Mouse (Mus musculus): Measurements from ENCODE around the gene Kcnn3. TPM values are rescaled to one million over a fixed set of nuclear protein-coding genes. Genes with fewer than 3 reads are reported as not detected.

The Kcnn3 gene
- polyA plus RNA-seq, 2 experiments = 0.03 TPM; not detected in 1

DNA sequence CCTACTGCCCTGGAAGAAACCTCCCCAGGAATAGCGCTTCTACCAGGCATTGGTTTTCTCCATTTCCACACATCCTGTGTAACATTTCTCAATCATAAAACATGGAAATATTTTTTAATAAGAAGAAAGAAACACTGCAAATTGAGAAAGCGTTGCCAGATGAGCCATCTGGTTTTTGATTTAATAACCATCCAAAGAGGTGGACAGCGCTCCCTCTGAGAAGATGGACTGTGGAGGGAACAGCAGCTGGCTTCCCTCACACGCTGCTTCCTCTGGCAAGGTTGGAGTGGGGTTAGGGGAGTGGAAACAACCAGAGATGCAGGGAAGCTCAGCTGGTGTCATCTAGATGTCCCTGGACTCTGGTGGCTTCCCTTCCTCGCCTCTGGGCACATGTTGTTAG, 111.8 kb downstream of the Kcnn3 start:
- Histone ChIP-seq H3K27ac (no peak overlapping the region), H3K9ac (replicated peaks) (no peak overlapping the region), H3K36me3 (replicated peaks; ENCODE audit: control insufficient read depth, insufficient read depth, low read depth) (no peaks in the 10 kb centered on the region), H3K9me3 (ENCODE audit: control insufficient read depth, low read length) (no peaks in the 10 kb centered on the region), H3K4me3 (ENCODE audit: insufficient read depth in 1 of 2, low read depth in 2 of 2, low read length in 2 of 2) (no peak overlapping the region), H3K4me2 (ENCODE audit: low read depth) (no peak overlapping the region), H3K4me1 (replicated peaks; ENCODE audit: control insufficient read depth in 2 of 2, insufficient read depth in 2 of 2, low read length in 1 of 2) (no peaks in the 10 kb centered on the region), H3K27me3 (ENCODE audit: control insufficient read depth, insufficient read depth, low read length) (no peaks in the 10 kb centered on the region)
- no peak for TF ChIP-seq CTCF (IDR thresholded peaks at IDR 0.05; ENCODE audit: low read depth)
- no peak for TF ChIP-seq EP300 (IDR thresholded peaks at IDR 0.05; ENCODE audit: low read depth)
- no peak for ATAC-seq (ENCODE audit: insufficient read depth)
- WGBS (ENCODE audit: insufficient replicate concordance) = 61% methylated on average over 5 of the region's 5 CpGs
- DNase-seq (ENCODE audit: low read depth in 3 of 3, low spot score in 3 of 3) = no peak

DNA sequence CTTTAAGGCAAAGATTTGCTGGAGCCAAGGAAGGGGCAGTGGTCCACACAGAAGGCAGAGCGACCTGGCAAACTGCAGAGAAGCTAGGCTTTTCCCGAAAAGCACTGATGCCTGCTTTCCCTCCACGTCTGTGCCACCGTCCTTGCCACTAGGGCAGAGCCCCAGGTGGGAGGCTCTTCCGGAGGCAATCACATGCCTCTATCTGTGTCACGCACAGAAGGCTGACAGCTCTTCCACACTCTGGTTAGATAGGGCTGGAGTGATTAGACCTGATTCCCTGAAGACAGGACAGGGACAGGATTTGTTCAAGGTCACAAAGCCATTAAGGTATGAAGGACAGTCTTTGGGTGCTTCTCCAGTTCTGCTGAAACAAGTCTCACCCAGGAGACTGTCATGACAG, 113.6 kb downstream of the Kcnn3 start:
- H3K4me1 ChIP-seq (replicated peaks; ENCODE audit: control insufficient read depth in 2 of 2, insufficient read depth in 2 of 2, low read length in 1 of 2) = no peaks in the 10 kb centered on the region
- H3K27me3 ChIP-seq (ENCODE audit: control insufficient read depth, insufficient read depth, low read length) = no peaks in the 10 kb centered on the region
- no peaks in the 10 kb centered on the region for H3K9me3 ChIP-seq (ENCODE audit: control insufficient read depth, low read length)
- H3K9ac ChIP-seq (replicated peaks) = no peak overlapping the region
- WGBS (ENCODE audit: insufficient replicate concordance) = 60% methylated on average over 6 of the region's 6 CpGs
- ATAC-seq (ENCODE audit: insufficient read depth) = no peak
- no peaks in the 10 kb centered on the region for H3K36me3 ChIP-seq (replicated peaks; ENCODE audit: control insufficient read depth, insufficient read depth, low read depth)
- H3K4me3 ChIP-seq (ENCODE audit: insufficient read depth in 1 of 2, low read depth in 2 of 2, low read length in 2 of 2) = no peak overlapping the region
- H3K4me2 ChIP-seq (ENCODE audit: low read depth) = no peak overlapping the region
- no peak overlapping the region for H3K27ac ChIP-seq
- TF ChIP-seq EP300 (IDR thresholded peaks at IDR 0.05; ENCODE audit: low read depth) = no peak
- TF ChIP-seq CTCF (IDR thresholded peaks at IDR 0.05; ENCODE audit: low read depth) = no peak
- no peak for DNase-seq (ENCODE audit: low read depth in 3 of 3, low spot score in 3 of 3)

DNA sequence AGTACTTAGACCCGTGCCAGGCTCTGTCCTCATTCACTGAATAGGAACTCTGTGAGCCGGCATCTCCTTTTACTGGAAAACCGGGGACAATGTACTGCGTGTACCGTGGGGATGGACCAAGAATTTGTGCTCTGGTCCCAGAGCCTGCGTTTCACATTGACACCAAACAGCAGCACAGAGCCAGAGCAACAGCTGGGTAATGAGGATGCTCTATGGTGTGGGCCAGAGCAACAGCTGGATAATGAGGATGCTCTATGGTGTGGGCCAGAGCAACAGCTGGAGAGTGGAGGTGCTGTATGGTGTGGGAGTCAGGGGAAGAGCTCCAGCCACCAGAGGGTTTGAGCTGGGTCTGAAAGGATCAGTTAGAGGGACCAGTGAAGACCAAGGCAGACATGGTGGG, 114.0 kb downstream of the Kcnn3 start:
- no peak overlapping the region for H3K9ac ChIP-seq (replicated peaks)
- H3K4me1 ChIP-seq (replicated peaks; ENCODE audit: control insufficient read depth in 2 of 2, insufficient read depth in 2 of 2, low read length in 1 of 2) = no peaks in the 10 kb centered on the region
- no peaks in the 10 kb centered on the region for H3K36me3 ChIP-seq (replicated peaks; ENCODE audit: control insufficient read depth, insufficient read depth, low read depth)
- ATAC-seq (ENCODE audit: insufficient read depth) = no peak
- H3K27me3 ChIP-seq (ENCODE audit: control insufficient read depth, insufficient read depth, low read length) = no peaks in the 10 kb centered on the region
- WGBS (ENCODE audit: insufficient replicate concordance) = 62% methylated on average over 6 of the region's 6 CpGs
- H3K4me3 ChIP-seq (ENCODE audit: insufficient read depth in 1 of 2, low read depth in 2 of 2, low read length in 2 of 2) = no peak overlapping the region
- no peaks in the 10 kb centered on the region for H3K9me3 ChIP-seq (ENCODE audit: control insufficient read depth, low read length)
- DNase-seq (ENCODE audit: low read depth in 3 of 3, low spot score in 3 of 3) = no peak
- TF ChIP-seq CTCF (IDR thresholded peaks at IDR 0.05; ENCODE audit: low read depth) (no peak), EP300 (IDR thresholded peaks at IDR 0.05; ENCODE audit: low read depth) (no peak)
- no peak overlapping the region for H3K4me2 ChIP-seq (ENCODE audit: low read depth)
- no peak overlapping the region for H3K27ac ChIP-seq

DNA sequence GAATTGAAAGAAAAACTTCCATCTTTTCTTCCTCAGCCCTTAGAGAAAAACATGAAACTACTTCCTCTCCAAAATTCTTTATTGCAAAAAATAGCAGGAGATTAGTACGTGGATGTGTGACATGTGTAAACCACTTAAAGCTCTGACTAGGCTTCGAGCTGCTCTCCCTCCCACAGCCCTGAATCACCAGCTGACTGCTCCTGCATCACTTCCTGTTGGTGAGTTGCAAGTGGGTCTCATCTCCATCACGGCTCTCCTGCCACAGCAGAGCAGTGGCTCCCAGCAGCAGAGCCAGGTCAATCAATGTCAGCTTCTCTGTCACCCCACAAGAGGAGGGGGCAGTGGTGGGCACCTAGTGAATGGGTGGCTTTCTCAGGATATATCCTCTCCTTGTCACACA, 120.8 kb downstream of the Kcnn3 start:
- TF ChIP-seq CTCF (IDR thresholded peaks at IDR 0.05; ENCODE audit: low read depth) (no peak), EP300 (IDR thresholded peaks at IDR 0.05; ENCODE audit: low read depth) (no peak)
- Histone ChIP-seq H3K4me2 (ENCODE audit: low read depth) (no peak overlapping the region), H3K9ac (replicated peaks) (no peak overlapping the region), H3K4me3 (ENCODE audit: insufficient read depth in 1 of 2, low read depth in 2 of 2, low read length in 2 of 2) (no peak overlapping the region), H3K27me3 (ENCODE audit: control insufficient read depth, insufficient read depth, low read length) (no peaks in the 10 kb centered on the region), H3K27ac (no peak overlapping the region), H3K36me3 (replicated peaks; ENCODE audit: control insufficient read depth, insufficient read depth, low read depth) (no peaks in the 10 kb centered on the region), H3K9me3 (ENCODE audit: control insufficient read depth, low read length) (no peaks in the 10 kb centered on the region), H3K4me1 (replicated peaks; ENCODE audit: control insufficient read depth in 2 of 2, insufficient read depth in 2 of 2, low read length in 1 of 2) (no peaks in the 10 kb centered on the region)
- ATAC-seq (ENCODE audit: insufficient read depth) (no peak), DNase-seq (ENCODE audit: low read depth in 3 of 3, low spot score in 3 of 3) (no peak)
- 9% methylated on average over 3 of the region's 3 CpGs for WGBS (ENCODE audit: insufficient replicate concordance)

DNA sequence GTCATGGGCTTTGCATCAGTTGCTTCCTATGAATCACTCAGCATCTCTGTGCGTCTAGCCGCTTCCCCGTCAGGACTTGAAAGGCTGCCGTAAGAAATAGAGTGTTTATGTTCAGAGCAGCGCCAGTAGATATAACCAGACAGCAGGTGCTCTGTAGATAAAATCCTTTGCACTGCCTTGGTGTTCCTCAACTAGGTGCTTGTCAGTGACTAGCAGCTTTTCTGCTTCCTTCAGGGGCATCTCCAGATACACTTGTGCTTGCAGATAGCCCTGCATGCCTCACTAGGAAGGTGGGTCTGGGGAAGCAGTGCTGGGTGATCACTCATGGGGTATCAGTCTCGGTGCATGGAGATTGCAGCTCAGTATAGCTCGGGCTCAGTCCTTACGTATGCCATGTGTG, 123.4 kb downstream of the Kcnn3 start:
- no peaks in the 10 kb centered on the region for H3K27me3 ChIP-seq (ENCODE audit: control insufficient read depth, insufficient read depth, low read length)
- DNase-seq (ENCODE audit: low read depth in 3 of 3, low spot score in 3 of 3) = no peak
- H3K4me1 ChIP-seq (replicated peaks; ENCODE audit: control insufficient read depth in 2 of 2, insufficient read depth in 2 of 2, low read length in 1 of 2) = no peaks in the 10 kb centered on the region
- no peak for ATAC-seq (ENCODE audit: insufficient read depth)
- TF ChIP-seq EP300 (IDR thresholded peaks at IDR 0.05; ENCODE audit: low read depth) (no peak), CTCF (IDR thresholded peaks at IDR 0.05; ENCODE audit: low read depth) (no peak)
- H3K4me3 ChIP-seq (ENCODE audit: insufficient read depth in 1 of 2, low read depth in 2 of 2, low read length in 2 of 2) = no peak overlapping the region
- 42% methylated on average over 8 of the region's 8 CpGs for WGBS (ENCODE audit: insufficient replicate concordance)
- no peak overlapping the region for H3K9ac ChIP-seq (replicated peaks)
- no peak overlapping the region for H3K4me2 ChIP-seq (ENCODE audit: low read depth)
- no peak overlapping the region for H3K27ac ChIP-seq
- no peaks in the 10 kb centered on the region for H3K36me3 ChIP-seq (replicated peaks; ENCODE audit: control insufficient read depth, insufficient read depth, low read depth)
- no peaks in the 10 kb centered on the region for H3K9me3 ChIP-seq (ENCODE audit: control insufficient read depth, low read length)
